Mouse (Mus musculus): ENCODE results near the gene Chic2. TPM values are rescaled to one million over a fixed set of nuclear protein-coding genes. Genes with fewer than 3 reads are reported as not detected.

Chic2 gene
- polyA plus RNA-seq, 1 experiment from 2014 or later = 37.7 TPM

GRCm38 (mm10) chr5:75004755-75005154, 39.8 kb downstream of the Chic2 start:
- Histone ChIP-seq H3K27me3 (peaks cover 62% of the 10 kb centered on the region), H3K4me1 (peaks cover 5% of the 10 kb centered on the region; the same call in 1 of the 2 replicates), H3K4me3 (no peak overlapping the region), H3K9ac (no peak overlapping the region), H3K36me3 (ENCODE audit: poor library complexity, severe bottlenecking) (peaks cover 18% of the 10 kb centered on the region), H3K27ac (no peak overlapping the region), H3K9me3 (replicated peaks) (peaks cover 6% of the 10 kb centered on the region; the same call in 1 of the 2 replicates), H3K4me2 (no peak overlapping the region)
- WGBS = 61% methylated on average over 3 of the region's 3 CpGs
- ATAC-seq = no peak

DNA sequence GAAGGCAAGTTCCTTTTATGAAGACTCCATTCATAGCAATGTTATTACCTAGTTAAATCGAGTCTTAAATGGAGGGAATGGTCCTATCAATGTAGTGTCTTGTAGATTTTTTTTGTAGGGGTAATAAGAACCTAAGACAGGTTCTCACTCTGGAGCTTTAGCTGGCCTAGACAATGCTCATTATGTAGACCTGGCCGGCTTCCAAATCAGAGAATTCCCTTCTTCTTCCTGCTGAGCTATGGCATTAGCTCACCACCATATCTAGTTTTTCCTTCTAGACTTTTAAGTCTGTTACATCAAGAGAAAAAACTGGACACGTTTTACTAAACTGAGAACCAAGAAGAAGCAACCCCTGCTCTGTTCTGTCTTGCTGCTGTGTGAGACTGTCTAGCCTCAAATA, 42.5 kb downstream of the Chic2 start:
- Histone ChIP-seq H3K36me3 (ENCODE audit: poor library complexity, severe bottlenecking) (peaks cover 10% of the 10 kb centered on the region; the same call in 1 of the 2 replicates), H3K9ac (no peak overlapping the region), H3K4me2 (no peak overlapping the region), H3K4me3 (no peak overlapping the region), H3K4me1 (peaks cover 18% of the 10 kb centered on the region), H3K27ac (no peak overlapping the region), H3K9me3 (replicated peaks) (no peaks in the 10 kb centered on the region), H3K27me3 (peaks cover 57% of the 10 kb centered on the region)
- WGBS = 72% methylated on average over 3 of the region's 3 CpGs
- no peak for ATAC-seq

DNA sequence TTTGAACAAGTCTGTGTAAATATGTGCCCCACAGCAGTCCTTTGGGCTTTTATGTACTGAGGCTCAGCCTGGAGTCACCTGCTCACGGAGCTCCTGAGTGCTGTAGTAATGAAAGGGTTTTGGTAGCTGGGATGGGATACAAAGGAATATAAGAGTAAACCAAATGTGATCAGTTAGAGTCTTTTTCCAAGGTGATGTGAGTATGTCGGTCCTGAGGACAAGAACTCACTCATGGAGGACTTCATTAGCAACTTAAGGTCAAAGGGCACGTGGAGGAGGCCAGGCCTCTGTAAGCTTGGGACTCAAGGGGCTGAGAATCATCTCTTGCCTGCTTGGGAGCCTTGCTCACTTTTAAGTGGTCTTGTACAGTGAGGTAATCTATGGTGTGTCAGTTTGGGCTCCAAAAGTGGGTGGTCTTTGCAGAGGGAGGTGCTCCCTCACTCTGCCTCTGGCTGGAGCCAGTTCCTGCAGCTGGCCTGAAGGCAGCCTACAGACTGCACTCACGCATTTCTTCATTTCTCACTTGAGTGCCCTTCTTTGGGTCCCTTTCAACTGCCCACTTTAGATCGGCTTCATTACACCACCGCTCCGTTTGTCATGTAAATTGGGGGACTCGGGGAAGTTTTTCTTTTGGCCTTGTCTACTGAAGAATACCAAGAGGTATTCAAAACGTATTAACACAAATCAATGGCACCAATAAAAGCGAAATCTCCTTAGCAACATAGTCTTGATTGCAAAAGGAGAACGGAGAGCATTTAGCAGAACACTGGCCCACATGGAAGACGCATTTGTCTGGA, 45.7 kb downstream of the Chic2 start:
- peak; percentile 92 for ATAC-seq
- H3K9ac ChIP-seq = no peak overlapping the region
- peaks cover 57% of the 10 kb centered on the region for H3K27me3 ChIP-seq
- WGBS = 7% methylated on average over 12 of the region's 12 CpGs
- peaks cover 36% of the 10 kb centered on the region for H3K4me1 ChIP-seq
- H3K36me3 ChIP-seq (ENCODE audit: poor library complexity, severe bottlenecking) = peaks cover 20% of the 10 kb centered on the region
- H3K4me3 ChIP-seq = no peak overlapping the region
- no peaks in the 10 kb centered on the region for H3K9me3 ChIP-seq (replicated peaks)
- no peak overlapping the region for H3K4me2 ChIP-seq
- H3K27ac ChIP-seq = no peak overlapping the region

- WGBS = 14% methylated on average over 8 of the region's 8 CpGs
- Histone ChIP-seq H3K27ac (peak overlapping the region; percentile 59), H3K27me3 (peaks cover 33% of the 10 kb centered on the region), H3K9ac (no peak overlapping the region), H3K4me3 (no peak overlapping the region), H3K36me3 (ENCODE audit: poor library complexity, severe bottlenecking) (peaks cover 25% of the 10 kb centered on the region), H3K4me1 (peaks cover 30% of the 10 kb centered on the region), H3K9me3 (replicated peaks) (peaks cover 20% of the 10 kb centered on the region), H3K4me2 (no peak overlapping the region)
- peak; percentile 81 for ATAC-seq
Observed at GRCm38 (mm10) chr5:74994947-74995346, 49.6 kb downstream of the Chic2 start.

- Histone ChIP-seq H3K9ac (no peak overlapping the region), H3K4me2 (no peak overlapping the region), H3K27ac (no peak overlapping the region), H3K36me3 (ENCODE audit: poor library complexity, severe bottlenecking) (no peaks in the 10 kb centered on the region), H3K9me3 (replicated peaks) (no peaks in the 10 kb centered on the region), H3K4me3 (no peak overlapping the region), H3K27me3 (peaks cover 73% of the 10 kb centered on the region), H3K4me1 (peaks cover 38% of the 10 kb centered on the region)
- WGBS = 7% methylated on average over 5 of the region's 5 CpGs
- no peak for ATAC-seq
Observed at GRCm38 (mm10) chr5:74984101-74984500, 60.5 kb downstream of the Chic2 start.

DNA sequence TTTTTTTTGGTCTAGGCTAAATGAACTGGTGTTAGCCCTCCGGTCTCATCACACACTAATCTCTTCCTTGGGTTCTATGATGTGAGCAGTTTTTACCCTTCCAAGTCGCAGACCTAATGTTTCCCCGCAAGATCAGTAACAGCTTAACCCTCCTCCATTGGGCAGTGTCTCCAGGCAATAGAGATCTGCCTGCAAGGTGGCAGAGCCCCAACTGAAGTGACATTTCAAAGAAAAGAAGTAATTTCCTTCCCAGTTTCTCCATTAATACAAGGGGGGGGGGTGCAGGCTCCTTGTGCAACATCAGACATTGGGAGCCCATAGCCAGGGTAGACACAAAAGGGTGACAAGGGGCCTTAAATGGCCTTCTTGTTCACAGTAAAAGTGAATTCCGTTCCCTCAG, 64.0 kb downstream of the Chic2 start:
- no peak overlapping the region for H3K27ac ChIP-seq
- no peak overlapping the region for H3K9ac ChIP-seq
- H3K4me2 ChIP-seq = no peak overlapping the region
- peaks cover 38% of the 10 kb centered on the region for H3K4me1 ChIP-seq
- H3K9me3 ChIP-seq (replicated peaks) = no peaks in the 10 kb centered on the region
- H3K36me3 ChIP-seq (ENCODE audit: poor library complexity, severe bottlenecking) = no peaks in the 10 kb centered on the region
- WGBS = 12% methylated on average over 4 of the region's 4 CpGs
- H3K4me3 ChIP-seq = no peak overlapping the region
- no peak; the same call in 1 of the 2 replicates for ATAC-seq
- H3K27me3 ChIP-seq = peaks cover 92% of the 10 kb centered on the region

GRCm38 (mm10) chr5:74980154-74980553, 64.4 kb downstream of the Chic2 start:
- H3K9ac ChIP-seq = no peak overlapping the region
- H3K4me2 ChIP-seq = peak overlapping the region; percentile 16; the same call in 1 of the 2 replicates
- ATAC-seq = peak; percentile 74; the same call in 1 of the 2 replicates
- H3K4me1 ChIP-seq = peaks cover 38% of the 10 kb centered on the region
- H3K36me3 ChIP-seq (ENCODE audit: poor library complexity, severe bottlenecking) = no peaks in the 10 kb centered on the region
- no peaks in the 10 kb centered on the region for H3K9me3 ChIP-seq (replicated peaks)
- H3K4me3 ChIP-seq = no peak overlapping the region
- H3K27me3 ChIP-seq = peaks cover 92% of the 10 kb centered on the region
- WGBS = under 1% methylated on average over 7 of the region's 7 CpGs
- peak overlapping the region; percentile 48; the same call in 1 of the 2 replicates for H3K27ac ChIP-seq

DNA sequence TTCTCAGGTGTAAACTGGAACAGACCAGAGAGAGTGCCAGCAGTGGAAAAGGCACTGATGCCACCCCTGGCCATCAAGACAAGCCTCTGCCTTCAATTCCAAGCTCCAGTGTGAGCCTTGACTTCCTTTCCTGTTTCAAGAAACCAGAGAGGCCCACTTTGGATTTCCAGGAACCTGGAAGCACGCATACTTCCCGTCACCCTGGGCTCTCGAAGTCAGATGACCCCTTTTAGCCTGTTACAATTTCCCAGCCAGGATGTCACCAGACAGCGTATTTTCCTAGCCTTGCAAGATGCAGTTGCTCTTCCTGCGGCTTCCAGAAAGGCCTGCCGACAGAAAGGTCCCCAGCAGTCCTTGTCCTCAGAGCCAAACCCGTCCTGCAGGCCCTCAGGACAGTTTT, 65.0 kb downstream of the Chic2 start:
- no peak overlapping the region for H3K4me3 ChIP-seq
- peaks cover 42% of the 10 kb centered on the region for H3K4me1 ChIP-seq
- H3K36me3 ChIP-seq (ENCODE audit: poor library complexity, severe bottlenecking) = no peaks in the 10 kb centered on the region
- H3K4me2 ChIP-seq = 0 out of 2 replicates have a peak overlapping the region, but pooled peaks have one; percentile 16
- ATAC-seq = no peak
- H3K9ac ChIP-seq = no peak overlapping the region
- peak overlapping the region; percentile 48; the same call in 1 of the 2 replicates for H3K27ac ChIP-seq
- H3K9me3 ChIP-seq (replicated peaks) = no peaks in the 10 kb centered on the region
- WGBS = 26% methylated on average over 7 of the region's 7 CpGs
- peaks cover 92% of the 10 kb centered on the region for H3K27me3 ChIP-seq

DNA sequence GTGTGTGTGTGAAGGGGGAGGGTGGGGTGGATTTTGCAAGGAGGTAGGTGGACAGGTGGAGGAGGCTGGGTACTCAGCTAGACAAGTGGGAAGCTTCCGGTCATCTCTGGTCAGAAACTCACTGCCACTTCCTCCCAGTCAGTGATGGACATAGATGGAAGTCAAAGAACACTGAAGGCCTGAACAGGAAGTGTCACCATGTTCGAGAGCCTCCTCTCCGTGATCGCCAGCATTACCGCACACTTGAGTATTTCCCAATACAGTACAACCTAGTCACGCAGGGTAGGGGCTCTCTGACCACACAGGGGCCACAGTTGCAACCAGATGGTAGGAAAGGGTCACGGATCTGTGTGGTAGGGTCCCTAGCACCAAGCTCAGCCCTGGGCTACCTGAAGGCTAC, 69.1 kb downstream of the Chic2 start:
- Histone ChIP-seq H3K27ac (no peak overlapping the region), H3K9me3 (replicated peaks) (no peaks in the 10 kb centered on the region), H3K27me3 (peaks cover 75% of the 10 kb centered on the region), H3K9ac (no peak overlapping the region), H3K4me1 (peaks cover 19% of the 10 kb centered on the region), H3K36me3 (ENCODE audit: poor library complexity, severe bottlenecking) (no peaks in the 10 kb centered on the region), H3K4me3 (no peak overlapping the region), H3K4me2 (no peak overlapping the region)
- WGBS = 92% methylated on average over 7 of the region's 7 CpGs
- no peak for ATAC-seq

GRCm38 (mm10) chr5:74974726-74975411, 69.7 kb downstream of the Chic2 start:
- Histone ChIP-seq H3K4me1 (peaks cover 13% of the 10 kb centered on the region), H3K4me3 (no peak overlapping the region), H3K27ac (no peak overlapping the region), H3K9me3 (replicated peaks) (no peaks in the 10 kb centered on the region), H3K36me3 (ENCODE audit: poor library complexity, severe bottlenecking) (no peaks in the 10 kb centered on the region), H3K9ac (no peak overlapping the region; the same call in 1 of the 2 replicates), H3K4me2 (no peak overlapping the region), H3K27me3 (peaks cover 74% of the 10 kb centered on the region)
- ATAC-seq = no peak
- WGBS = 52% methylated on average over 12 of the region's 12 CpGs

- Histone ChIP-seq H3K4me2 (no peak overlapping the region), H3K36me3 (ENCODE audit: poor library complexity, severe bottlenecking) (no peaks in the 10 kb centered on the region), H3K4me1 (peaks cover 7% of the 10 kb centered on the region), H3K27me3 (peaks cover 66% of the 10 kb centered on the region), H3K9me3 (replicated peaks) (no peaks in the 10 kb centered on the region), H3K4me3 (no peak overlapping the region), H3K27ac (no peak overlapping the region), H3K9ac (no peak overlapping the region)
- no peak for ATAC-seq
- 61% methylated on average over 22 of the region's 22 CpGs for WGBS
Observed at GRCm38 (mm10) chr5:74974061-74974581, 70.5 kb downstream of the Chic2 start.

DNA sequence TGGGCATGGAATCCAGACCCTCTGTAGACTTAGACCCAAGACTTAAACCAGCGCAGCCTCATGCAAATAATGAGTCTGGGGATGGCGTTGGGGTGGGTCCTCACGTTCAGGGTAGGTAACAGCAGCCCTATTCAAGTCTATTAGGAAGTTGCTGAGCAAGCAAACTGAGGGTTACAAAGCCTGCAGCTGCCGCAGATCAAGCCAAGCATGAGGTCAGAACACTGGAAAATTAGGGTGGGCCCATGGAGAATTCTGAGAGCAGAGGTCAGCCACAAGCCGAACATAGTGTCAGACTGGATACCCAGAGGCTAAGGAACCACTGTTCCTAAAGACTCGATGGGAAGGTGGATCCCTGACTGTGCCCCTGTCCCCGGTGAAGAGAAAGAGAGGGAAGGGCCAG, 73.2 kb downstream of the Chic2 start:
- H3K9me3 ChIP-seq (replicated peaks) = no peaks in the 10 kb centered on the region
- no peak overlapping the region for H3K9ac ChIP-seq
- H3K27me3 ChIP-seq = peaks cover 42% of the 10 kb centered on the region
- no peaks in the 10 kb centered on the region for H3K36me3 ChIP-seq (ENCODE audit: poor library complexity, severe bottlenecking)
- no peak for ATAC-seq
- peaks cover 13% of the 10 kb centered on the region for H3K4me1 ChIP-seq
- H3K27ac ChIP-seq = no peak overlapping the region
- WGBS = 74% methylated on average over 7 of the region's 7 CpGs
- H3K4me3 ChIP-seq = no peak overlapping the region
- H3K4me2 ChIP-seq = no peak overlapping the region
